Comparison of ENCODE assay signal across 10 mouse cellular contexts in the genomic region with DNA sequence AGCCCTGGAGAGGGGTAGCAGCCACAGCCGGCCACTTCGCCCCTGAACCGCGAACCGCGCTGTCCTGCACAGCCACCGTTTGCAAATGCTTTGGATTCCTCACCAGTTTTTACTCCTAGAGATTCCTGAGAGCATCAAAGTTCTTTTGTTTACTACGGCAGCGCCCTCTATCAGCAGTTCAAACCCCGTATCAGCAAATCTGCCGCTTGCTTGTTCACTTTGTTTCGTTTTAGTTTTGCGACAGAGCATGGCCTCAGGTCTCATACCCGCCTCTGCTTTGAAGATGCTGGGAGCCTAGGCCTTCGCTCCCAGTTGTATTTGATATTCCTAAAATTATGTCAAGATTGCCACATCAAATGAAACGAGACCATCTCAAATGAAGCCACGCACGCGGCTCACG. TPM values are rescaled to one million over a fixed set of nuclear protein-coding genes. Genes with fewer than 3 reads are reported as not detected.
DNase-seq lines count a peak whose midpoint lies in the region; ATAC-seq lines count a peak whose summit lies in the region.
"Had no signal": no experiment of that assay in that cellular context is flagged by ENCODE, and none has a peak within 500 bp of the region (broad histone marks: within the 10 kb centered on the region; RNA-seq: fewer than 3 reads in every experiment).

No protein-coding gene starts in this region.

- 0 out of 2 replicates have a peak overlapping the region, but pooled peaks have one; percentile 2 for H3K9ac ChIP-seq in heart, embryonic 13.5 days
- H3K9ac ChIP-seq in stomach, embryonic 15.5 days, result no peak overlapping the region
- H3K9ac ChIP-seq: neural tube, embryonic 12.5 days had no signal

- H3K27ac ChIP-seq in heart, embryonic 13.5 days (replicated peaks), result no peak overlapping the region
- no peak overlapping the region for H3K27ac ChIP-seq in stomach, embryonic 15.5 days
- H3K27ac ChIP-seq: neural tube, embryonic 12.5 days had no signal

- H3K9me3 ChIP-seq in heart, embryonic 13.5 days, result no peaks in the 10 kb centered on the region
- no peaks in the 10 kb centered on the region for H3K9me3 ChIP-seq in stomach, embryonic 15.5 days
- H3K9me3 ChIP-seq: neural tube, embryonic 12.5 days had no signal

- H3K4me2 ChIP-seq in heart, embryonic 13.5 days, result peak overlapping the region; percentile 59
- peak overlapping the region; percentile 33; the same call in 1 of the 2 replicates for H3K4me2 ChIP-seq in stomach, embryonic 15.5 days
- H3K4me2 ChIP-seq: neural tube, embryonic 12.5 days had no signal

- intact Hi-C loops in left cerebral cortex, postnatal 14 days (cut with DNase I), result no loop called here

- peaks cover 20% of the 10 kb centered on the region for H3K4me1 ChIP-seq in heart, embryonic 13.5 days
- H3K4me1 ChIP-seq in stomach, embryonic 15.5 days, result peaks cover 4% of the 10 kb centered on the region; the same call in 1 of the 2 replicates
- H3K4me1 ChIP-seq: neural tube, embryonic 12.5 days had no signal

- peak overlapping the region; percentile 38 for H3K4me3 ChIP-seq in heart, embryonic 13.5 days
- peak overlapping the region; percentile 15; the same call in 1 of the 2 replicates for H3K4me3 ChIP-seq in stomach, embryonic 15.5 days (replicated peaks)
- H3K4me3 ChIP-seq: neural tube, embryonic 12.5 days had no signal

- H3K27me3 ChIP-seq in heart, embryonic 13.5 days (replicated peaks), result no peaks in the 10 kb centered on the region
- H3K27me3 ChIP-seq in stomach, embryonic 15.5 days (replicated peaks), result no peaks in the 10 kb centered on the region
- H3K27me3 ChIP-seq: neural tube, embryonic 12.5 days had no signal

- H3K36me3 ChIP-seq in heart, embryonic 13.5 days, result no peaks in the 10 kb centered on the region
- H3K36me3 ChIP-seq in stomach, embryonic 15.5 days, result no peaks in the 10 kb centered on the region
- H3K36me3 ChIP-seq: neural tube, embryonic 12.5 days had no signal

- WGBS in heart, embryonic 13.5 days, result 36% methylated on average over 20 of the region's 20 CpGs
- 47% methylated on average over 20 of the region's 20 CpGs for whole genome bisulfite sequencing in stomach, embryonic 15.5 days

- no peak for DNase-seq in heart, adult 11 months
- DNase-seq in ZHBTc4 (ENCODE audit: low read depth, low spot score), result peak; percentile 86
- DNase-seq in kidney, postnatal 4 days, result peak; percentile 33 to 48
- DNase-seq in cerebellum, postnatal 4 days (ENCODE audit: low spot score in 2 of 2), result no peak
- no peak for DNase-seq in right cerebral cortex, postnatal 14 days
- DNase-seq in left cerebral cortex, postnatal 14 days (ENCODE audit: low spot score in 2 of 2), result no peak

- ATAC-seq in heart, embryonic 13.5 days (ENCODE audit: extremely low read depth, insufficient number of reproducible peaks, low FRiP score, low TSS enrichment), result no peak
- no peak for ATAC-seq in stomach, embryonic 15.5 days (ENCODE audit: insufficient read depth, low FRiP score, low read depth)

RNA-seq across cellular contexts. Expression of a gene that starts 5.0 kb away (rescaled TPM):
- polyA plus RNA-seq in heart, embryonic 13.5 days (2015; fragmentation: Nextera tagmentation; extraction: Ambion mirVana), result not detected in 2 replicates
- not detected in 2 replicates for polyA plus RNA-seq in stomach, embryonic 15.5 days (2015; fragmentation: Nextera tagmentation; extraction: Ambion mirVana)
- not detected for total RNA-seq in left cerebral cortex, postnatal 14 days (2021)
- polyA plus RNA-seq: large intestine, adult 2 months; neural tube, embryonic 12.5 days had no signal

Comparison
In these comparisons a context has a peak if more than half of its experiments do, and no peak if none do; other contexts are left out.
1. DNase-seq: peak in ZHBTc4 (single experiment) and kidney, postnatal 4 days (2 of 2); none in heart, adult 11 months (single experiment), cerebellum, postnatal 4 days (0 of 2), right cerebral cortex, postnatal 14 days (single experiment) and left cerebral cortex, postnatal 14 days (0 of 2).